Mouse (Mus musculus): Measurements from ENCODE around the gene Ppp4r3a.
"Not testable (repeated sequence)": the region's sequence is repeated elsewhere in the genome, so short reads cannot be mapped to it uniquely, and the experiment has no call there.

Gene Ppp4r3a

DNA sequence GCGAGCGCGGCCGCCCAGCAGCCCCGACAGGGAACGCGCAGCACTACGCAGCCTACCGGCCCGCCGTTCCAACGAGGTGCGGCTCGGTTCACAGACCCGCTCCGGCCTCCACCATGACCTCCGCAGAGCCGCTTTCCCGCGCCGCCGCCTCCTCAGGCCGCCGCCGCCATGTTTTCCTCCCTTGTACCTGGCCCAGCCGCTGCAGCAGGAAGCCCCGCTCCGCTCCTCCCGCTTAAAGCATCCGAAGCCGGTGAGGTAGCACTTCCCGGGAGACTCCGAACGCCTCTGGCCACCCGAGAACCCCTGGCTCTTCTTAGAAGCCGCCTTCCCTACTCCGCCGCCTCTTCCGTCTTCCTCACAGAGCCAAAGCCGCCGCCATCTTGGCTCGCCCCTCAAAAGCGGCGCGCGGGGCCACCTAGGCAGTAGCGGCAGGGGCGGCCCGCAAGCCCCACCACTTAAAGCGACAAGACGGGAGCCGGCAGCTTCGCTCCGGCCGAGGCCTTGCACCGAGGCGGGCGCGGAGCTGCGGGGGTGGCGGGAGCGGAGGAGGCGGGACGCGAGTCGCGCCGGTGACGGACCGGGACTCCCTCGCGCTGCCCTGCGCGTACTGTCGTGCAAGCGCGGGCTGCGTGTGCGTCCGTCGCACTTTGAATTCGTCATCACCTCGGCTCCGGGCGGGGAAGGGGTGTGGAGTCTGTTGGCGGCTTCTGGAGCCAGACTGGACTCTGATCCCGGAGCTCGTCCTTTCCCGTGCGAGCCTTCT is at the start of gene Ppp4r3a:
TSS of gene Ppp4r3a (minus strand) at position 627 of the 763 bp plus-strand sequence.
- DNase-seq (ENCODE audit: low read depth, low spot score), result peak; percentile 96

DNA sequence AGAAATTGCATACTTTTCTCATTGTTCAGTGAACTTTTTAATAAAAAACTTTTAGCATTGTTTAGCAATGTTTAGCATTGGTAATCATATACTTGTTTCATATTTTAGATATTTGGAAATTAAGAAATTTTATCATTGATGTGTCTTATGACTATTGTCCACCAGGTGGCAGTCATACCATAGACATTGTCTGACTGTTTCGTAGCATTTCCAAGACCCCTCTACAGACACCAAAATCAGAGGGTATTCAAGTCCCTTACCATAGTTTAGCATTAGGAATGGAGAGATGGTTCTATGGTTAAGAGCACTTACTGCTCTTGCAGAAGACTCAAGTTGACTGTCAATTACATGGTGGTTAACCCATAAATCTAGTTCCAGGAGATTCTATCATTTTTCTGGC is 39.5 kb upstream of the Ppp4r3a start:
- peak; percentile 40 for DNase-seq (ENCODE audit: low read depth, low spot score)

DNA sequence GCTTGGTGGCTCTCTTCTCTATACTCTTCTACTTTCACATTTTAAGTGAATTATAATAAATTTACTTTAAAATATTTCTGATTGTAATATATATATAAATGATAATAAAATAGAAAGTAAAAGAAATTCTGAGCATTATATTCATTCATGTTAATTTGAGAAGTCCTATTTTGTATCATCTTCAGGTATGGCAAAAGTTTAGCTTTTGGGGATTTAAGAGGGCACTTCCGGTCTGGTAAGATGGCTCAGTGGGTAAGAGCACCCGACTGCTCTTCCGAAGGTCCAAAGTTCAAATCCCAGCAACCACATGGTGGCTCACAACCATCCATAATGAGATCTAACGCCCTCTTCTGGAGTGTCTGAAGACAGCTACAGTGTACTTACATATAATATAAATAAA is 38.6 kb upstream of the Ppp4r3a start:
- not testable (repeated sequence) for DNase-seq (ENCODE audit: low read depth, low spot score)

DNA sequence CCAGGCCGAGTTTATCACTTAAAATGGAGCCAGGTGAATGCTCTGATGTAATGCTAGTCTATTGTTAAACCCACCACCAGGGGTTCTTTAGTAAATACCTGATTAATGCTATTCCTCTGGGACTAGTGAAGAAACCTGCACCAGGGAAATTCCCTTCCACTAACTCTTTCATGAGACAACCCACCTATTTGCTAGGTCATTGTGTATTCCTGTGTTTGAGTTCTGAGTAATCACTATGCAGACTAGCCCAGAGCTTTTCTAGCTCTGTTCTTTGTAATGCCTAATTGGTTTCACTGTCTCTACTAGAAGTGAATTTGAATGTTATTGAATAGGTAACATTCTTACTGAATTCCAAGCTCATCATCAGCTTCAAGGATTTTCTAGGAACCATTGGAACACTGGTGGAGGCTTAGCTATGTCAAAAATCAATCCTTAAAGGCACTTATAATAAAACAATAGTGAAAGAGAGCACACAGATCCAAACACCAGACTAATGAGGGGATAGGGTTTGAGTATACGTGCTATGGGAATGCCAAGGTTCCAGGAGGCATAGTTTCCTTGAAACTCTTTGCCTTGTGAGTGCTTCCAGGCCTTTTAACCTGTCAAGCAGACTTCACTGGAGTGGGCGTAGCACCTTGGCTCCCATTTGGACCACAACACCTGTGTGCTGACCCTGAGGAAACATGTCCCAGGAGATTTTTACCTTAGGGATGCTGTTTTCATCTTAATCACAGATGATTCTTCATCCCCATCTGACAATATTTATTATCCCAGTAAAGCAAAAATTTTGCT is 26.5 kb upstream of the Ppp4r3a start:
- DNase-seq (ENCODE audit: low read depth, low spot score), result not testable (repeated sequence)

DNA sequence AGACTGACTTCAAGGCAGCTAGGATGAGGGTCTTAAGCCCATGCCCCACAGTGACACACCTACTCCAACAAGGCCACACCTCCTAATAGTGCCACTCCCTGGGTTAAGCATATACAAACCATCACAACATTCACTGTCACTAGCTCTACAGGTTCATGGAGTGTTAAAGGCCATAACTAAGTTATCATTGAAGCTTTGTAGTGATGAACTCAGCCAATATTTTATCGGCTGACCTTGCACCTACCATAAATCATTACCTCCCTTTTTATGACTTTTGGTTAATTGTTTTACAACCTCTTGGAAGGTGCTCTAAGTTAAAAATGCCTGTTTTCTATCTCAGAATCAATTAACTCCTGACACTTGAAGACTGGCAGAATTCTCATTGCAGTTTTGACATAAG is 24.2 kb upstream of the Ppp4r3a start:
- DNase-seq (ENCODE audit: low read depth, low spot score), result no peak

DNA sequence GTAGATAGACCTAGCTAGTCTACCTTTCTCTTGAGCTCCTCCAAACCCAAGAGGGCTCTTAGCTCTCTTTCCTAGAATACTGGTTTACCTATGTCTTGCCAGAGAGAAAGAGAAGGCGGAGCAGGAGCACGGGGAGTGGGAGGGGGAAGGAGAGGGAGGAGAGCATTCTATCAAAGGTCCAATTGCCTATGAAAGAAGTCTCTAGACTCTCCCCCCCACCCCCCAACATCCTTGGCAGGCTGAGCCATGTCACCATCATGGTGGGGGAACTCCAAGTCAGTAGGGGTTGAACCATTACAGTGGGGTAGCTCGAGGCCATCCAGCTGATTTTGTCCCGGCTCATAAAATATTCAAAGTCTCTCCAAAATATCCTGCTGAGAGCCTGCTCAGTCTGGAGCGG is 22.1 kb upstream of the Ppp4r3a start:
- DNase-seq (ENCODE audit: low read depth, low spot score), result no peak

DNA sequence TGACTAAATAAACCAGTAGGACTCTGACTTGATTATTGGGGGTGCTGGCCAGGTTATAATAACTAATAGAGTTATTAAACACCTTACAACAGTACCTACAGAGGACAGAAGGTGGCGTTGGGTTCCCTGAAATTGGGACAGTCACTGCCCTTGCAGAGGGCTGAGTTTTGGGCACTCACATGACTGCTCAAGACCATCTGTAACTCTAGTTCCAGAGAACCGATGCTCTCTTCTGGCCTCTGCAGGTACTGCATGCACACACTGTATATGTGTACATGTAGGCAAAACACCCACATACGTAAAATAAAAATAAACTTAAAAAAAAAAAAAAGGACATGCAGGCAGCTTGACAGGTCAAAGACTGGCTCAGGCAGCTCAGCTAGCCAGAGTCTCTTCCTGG is 19.1 kb upstream of the Ppp4r3a start:
- no peak for DNase-seq (ENCODE audit: low read depth, low spot score)

DNA sequence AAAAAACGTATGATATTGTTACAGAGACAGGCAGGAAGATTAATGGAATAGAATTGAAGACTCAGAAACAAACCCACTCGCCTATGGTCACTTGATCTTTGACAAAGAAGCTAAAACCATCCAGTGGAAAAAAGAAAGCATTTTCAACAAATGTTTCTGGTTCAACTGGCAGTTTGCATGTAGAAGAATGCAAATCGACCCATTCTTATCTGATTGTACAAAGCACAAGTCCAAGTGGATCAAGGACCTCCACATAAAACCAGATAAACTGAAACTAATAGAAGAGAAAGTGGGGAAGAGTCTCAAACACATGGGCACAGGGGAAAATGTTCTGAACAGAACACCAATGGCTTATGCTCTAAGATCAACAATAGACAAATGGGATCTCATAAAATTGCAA is 10.2 kb upstream of the Ppp4r3a start:
- DNase-seq (ENCODE audit: low read depth, low spot score), result not testable (repeated sequence)

DNA sequence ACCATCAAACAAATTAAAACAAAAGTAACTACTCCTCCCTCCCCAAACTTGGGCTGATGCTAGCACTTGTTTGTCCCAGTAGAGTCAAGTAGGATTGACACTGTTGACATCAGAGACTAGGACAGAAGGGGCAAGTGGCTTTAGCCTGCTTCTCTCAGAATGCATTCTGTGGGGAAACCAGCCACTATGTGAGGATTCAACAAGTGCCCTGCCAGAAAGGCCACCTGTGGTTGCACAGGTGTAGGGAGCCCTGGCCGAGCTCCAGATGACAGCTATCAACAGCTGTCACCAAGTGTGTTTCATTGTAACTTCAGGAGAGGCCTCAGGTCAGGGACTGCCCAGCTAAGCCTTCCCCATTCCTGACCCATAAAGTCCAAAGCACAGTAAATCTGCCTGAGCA is 6.5 kb upstream of the Ppp4r3a start:
- no peak for DNase-seq (ENCODE audit: low read depth, low spot score)

DNA sequence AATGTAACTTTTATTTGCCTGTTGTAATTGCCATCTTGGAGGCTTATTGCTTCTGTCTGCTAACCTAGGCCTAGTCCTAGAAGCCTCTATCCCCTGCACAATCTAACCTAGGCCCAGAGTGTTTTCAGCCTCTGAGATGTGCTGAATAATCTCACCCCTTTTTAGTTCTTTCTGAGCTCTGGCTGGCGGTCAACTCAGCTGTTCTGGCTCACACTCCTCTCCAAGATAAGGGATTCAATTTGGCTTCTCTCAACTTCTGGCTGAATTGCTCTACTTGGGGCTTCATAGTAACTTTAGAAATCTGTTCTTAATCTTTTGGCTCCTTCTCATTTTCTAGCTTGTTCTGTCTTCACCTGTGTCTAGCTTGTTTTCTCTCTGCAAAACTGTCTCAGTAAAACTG is 3.9 kb upstream of the Ppp4r3a start:
- DNase-seq (ENCODE audit: low read depth, low spot score), result no peak

DNA sequence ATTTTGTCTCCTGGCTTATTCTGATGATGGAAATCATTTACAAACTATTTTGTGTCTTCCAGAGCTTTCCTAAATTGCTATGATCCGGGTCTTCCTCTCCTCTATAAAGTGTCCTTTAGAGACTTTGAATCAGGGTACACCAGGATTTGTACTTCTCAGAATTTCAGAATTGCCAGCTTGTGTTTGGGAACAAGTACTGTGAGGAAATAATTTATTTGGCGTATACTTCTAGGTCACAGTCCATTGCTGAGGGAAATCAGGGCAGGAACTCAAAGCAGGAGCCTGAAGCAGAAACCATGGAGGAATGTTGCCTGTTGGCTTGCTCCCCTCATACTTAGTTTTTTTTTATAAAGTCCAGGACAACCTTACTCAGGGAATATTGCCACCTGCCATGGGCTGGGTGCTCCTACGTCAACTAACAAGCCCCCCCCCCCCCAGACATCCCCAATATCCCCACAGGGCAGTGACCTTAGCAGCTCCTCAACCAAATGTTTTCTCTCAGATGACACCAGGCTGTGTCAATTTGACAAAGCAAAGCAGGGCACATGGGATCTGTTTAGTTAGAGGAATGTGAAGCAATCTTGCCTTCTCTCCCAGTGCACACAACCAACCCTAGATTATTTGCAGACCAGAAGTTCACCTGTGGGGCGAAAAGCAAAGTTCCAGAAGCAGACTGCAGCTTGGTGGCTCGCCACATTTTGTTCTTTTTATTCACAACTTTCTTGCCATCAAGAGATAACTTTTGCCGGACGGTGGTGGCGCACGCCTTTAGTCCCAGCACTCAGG is 1.6 kb upstream of the Ppp4r3a start:
- DNase-seq (ENCODE audit: low read depth, low spot score), result no peak

DNA sequence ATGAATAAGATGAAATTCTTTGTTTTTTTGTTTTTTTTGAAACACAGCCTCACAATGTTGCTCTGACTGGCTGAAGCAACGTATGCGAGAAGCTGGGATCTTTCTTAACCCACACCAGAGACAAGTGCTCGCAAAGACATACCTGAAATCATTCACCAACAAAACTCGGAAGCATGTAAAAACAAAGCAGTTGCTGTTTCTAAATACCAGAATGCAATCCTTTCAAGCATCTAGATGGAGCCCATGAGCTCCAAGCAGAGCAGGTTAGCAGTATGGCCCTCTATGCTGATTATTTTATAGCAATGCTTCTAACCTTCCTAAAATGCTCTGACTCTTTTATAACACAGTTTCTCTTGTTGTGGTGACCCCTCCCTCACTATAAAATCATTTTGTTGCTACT is 735 bp upstream of the Ppp4r3a start:
- DNase-seq (ENCODE audit: low read depth, low spot score), result no peak

DNA sequence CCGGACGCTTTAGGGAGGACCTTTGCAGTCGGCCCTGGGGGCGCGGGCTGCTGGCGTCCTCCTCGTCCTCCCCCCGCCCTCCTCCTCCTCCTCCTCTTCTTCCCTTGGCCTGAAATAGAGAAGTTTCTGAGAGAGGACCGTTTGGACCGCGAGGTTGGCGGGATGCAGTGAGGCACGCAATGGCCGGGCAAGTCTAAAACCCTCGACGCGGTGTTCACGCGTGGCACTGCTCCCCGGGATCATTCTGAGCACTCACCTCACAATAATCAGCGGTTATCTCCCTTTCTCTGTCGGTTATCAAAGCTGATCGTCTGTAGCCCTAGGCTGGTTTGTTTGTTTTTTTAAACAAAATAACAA is 315 bp upstream of the Ppp4r3a start:
- no peak for DNase-seq (ENCODE audit: low read depth, low spot score)

DNA sequence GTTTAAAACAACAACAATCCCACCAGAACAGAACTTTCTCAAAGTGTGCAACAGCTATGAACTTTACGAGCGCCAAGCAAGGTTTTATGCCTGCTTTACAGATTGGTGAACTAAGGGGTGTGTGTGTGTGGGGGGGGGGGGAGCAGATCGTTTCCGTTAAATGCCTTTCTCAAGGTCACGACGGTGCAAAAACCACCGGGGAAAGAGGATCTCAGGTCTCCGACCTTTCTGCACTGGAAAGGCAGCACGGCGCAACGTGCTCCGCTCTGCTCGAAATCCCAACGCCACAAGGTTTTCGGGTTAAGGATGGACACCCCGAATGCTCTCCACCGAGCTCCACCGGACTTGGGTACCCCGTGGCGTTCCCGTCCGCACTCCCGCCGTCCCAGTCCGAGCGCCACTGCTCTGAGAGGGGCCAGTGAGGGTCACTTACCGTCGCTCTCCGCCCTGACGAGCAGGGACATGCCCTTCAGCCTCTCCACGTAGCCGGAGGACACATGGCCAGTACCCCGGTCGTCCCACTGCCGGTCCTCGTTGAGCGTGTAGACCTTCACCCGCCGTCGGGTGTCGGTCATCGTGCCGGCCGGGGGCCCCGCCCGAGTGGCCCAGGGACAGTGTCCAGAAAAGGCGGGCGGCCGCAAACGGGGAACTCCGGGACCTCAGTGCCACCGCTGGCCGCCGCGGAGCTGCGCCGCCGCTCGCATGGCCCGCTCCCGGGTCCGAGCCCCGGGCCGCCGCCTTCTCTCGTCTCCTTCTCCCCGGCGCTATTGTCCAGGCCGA is 1.0 kb downstream of the Ppp4r3a start:
- DNase-seq (ENCODE audit: low read depth, low spot score), result no peak

DNA sequence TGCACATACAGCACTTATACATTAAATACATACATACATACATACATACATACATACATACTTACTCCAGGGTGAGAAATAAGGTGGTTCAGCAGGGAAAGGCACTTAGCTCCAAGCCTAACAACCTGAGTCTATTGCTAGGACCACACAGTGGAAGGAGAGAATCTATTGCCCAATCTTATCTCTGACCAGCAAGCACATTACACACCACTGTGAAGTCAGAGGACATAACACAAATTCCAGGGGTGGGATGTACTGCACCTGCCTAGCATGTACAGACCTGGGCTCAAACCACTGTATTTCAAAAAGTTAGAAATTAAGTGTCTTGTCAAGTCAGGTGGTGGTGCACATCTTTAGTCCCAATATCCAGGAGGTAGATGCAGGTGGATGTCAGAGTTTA is 5.5 kb downstream of the Ppp4r3a start:
- DNase-seq (ENCODE audit: low read depth, low spot score), result no peak

DNA sequence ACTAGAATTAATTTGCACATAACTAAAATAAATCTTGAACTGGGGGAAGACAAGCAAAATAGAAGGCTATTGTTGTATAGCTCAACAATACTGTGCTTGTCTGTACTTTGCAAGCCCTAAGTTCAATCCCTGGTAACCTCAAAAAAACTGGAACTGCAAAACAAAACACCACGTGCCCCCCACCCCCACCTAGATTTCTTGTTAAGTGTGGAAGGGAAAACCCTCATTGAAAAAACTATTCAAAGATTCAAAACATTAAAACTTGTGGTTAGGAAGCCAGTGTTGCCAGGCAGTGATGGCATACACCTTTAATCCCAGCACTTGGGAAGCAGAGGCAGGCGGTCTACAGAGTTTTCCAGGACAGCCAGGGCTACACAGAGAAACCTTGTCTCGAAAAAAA is 8.1 kb downstream of the Ppp4r3a start:
- no peak for DNase-seq (ENCODE audit: low read depth, low spot score)

DNA sequence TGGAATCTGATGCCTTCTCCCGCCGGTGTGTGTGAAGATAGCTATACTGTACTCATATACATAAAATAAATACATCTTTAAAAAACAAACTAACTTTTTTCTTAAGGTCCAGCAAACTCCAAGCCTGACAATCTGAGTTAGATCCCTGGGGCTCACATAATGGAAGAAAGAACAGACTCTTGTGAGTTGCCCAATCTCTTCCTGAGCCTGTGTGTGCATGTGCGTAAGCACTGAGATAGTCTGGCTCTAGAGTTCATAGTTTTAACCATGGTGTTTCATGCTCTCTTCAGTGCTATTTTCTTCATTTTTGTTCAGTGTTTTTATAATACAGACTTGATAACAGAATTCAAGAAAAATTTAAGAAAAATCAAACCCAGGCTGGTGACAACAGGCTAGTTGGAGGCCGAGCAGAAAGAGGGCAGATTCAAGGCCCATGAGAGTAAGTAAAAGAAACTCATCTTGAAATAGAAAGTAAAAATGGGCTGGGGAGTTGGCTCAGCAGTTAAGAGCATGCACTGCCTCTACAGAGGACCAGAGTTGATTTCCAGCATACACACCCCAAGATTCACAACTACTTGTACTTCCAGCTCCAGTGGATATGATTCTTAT is 8.6 kb downstream of the Ppp4r3a start:
- DNase-seq (ENCODE audit: low read depth, low spot score), result no peak

DNA sequence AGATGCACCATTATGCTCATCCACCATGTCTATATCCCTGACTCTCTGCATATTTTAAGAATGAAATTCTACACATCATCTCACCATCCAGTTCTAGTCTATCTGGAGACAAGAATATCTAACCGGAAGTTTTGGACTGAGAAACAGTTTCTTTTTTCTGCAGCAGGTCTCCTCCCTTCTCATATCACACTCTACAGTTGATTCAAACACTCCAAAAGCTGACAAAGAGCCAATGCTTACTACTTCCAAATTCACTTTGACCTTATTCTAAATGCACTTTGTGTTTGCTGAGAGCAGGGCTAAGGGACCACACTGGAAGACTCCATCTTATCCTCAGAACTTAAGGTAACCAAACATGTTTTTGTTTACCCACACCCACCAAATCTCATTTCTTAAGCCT is 13.7 kb downstream of the Ppp4r3a start:
- DNase-seq (ENCODE audit: low read depth, low spot score), result no peak

DNA sequence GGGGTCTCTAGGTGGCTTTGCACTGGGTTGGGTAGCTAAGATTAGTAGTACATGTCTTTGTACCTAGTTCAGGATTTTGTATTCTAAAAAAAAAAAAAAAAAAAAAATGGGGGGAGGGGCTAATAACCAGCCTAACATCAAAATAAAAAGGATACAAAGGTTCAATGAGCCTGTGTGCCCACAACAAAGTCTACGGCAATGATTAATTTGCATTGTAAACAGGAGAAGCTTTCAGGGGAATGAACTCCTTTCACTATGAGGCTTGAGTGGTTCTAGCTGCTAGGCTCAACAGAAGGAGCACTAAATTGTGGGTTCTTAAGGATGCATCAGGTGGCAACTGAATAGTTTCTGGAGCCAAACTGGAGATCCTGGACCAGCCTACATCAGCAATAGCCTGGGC is 17.2 kb downstream of the Ppp4r3a start:
- no peak for DNase-seq (ENCODE audit: low read depth, low spot score)

DNA sequence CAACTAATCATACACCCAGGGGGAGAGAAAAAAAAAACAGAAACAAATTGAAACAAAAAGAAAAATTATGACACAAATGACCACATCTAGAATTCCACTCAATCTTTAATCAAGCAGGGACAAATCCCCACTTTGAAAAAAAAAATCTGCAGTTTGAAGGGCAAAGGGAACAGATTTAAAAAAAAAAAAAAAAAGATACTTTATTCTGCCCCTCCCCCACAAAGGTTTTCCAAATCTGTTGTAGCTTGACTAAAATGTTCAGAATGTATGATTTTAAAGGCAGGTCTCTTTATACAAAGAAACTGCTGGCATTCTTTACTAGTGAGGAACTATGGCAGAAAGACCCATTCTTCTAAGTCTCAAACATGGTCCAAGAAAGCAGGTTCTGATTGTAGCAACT is 43.5 kb downstream of the Ppp4r3a start:
- DNase-seq (ENCODE audit: low read depth, low spot score), result no peak
